Mouse (Mus musculus): ENCODE measurements around the gene Wnt10b. TPM values are rescaled to one million over a fixed set of nuclear protein-coding genes. Genes with fewer than 3 reads are reported as not detected.

Gene Wnt10b
- polyA plus RNA-seq, 1 experiment from 2014 or later, result 0.11 TPM

GRCm38 (mm10) chr15:98807895-98808650, 30.1 kb upstream of the Wnt10b start:
- ATAC-seq (ENCODE audit: low FRiP score, low TSS enrichment) (peak; percentile 33; the same call in 1 of the 2 replicates), DNase-seq (ENCODE audit: low spot score) (peak; percentile 48)
- no peak overlapping the region for H3K27ac ChIP-seq (replicated peaks)
- H3K9me3 ChIP-seq (ENCODE audit: control insufficient read depth, low read length), result no peaks in the 10 kb centered on the region
- 1% methylated on average over 26 of the region's 34 CpGs for WGBS
- peak overlapping the region; percentile 57 for H3K4me2 ChIP-seq (replicated peaks; ENCODE audit: low read depth)
- peak overlapping the region; percentile 24; the same call in 1 of the 2 replicates for H3K9ac ChIP-seq (ENCODE audit: low read length)
- no peak for TF ChIP-seq EP300 (optimal IDR thresholded peaks at IDR 0.05)
- peak; percentile 19; the same call in 1 of the 2 replicates for TF ChIP-seq CTCF (IDR thresholded peaks at IDR 0.05; ENCODE audit: low read depth)
- peaks cover 14% of the 10 kb centered on the region; the same call in 1 of the 2 replicates for H3K27me3 ChIP-seq (ENCODE audit: control insufficient read depth, insufficient read depth, low read length)
- peaks cover 2% of the 10 kb centered on the region; the same call in 1 of the 2 replicates for H3K4me1 ChIP-seq (replicated peaks; ENCODE audit: control insufficient read depth, insufficient read depth)
- H3K4me3 ChIP-seq (ENCODE audit: low read depth, low read length), result peak overlapping the region; percentile 34
- peaks cover 4% of the 10 kb centered on the region for H3K36me3 ChIP-seq (ENCODE audit: control insufficient read depth, insufficient read depth, low read length)

DNA sequence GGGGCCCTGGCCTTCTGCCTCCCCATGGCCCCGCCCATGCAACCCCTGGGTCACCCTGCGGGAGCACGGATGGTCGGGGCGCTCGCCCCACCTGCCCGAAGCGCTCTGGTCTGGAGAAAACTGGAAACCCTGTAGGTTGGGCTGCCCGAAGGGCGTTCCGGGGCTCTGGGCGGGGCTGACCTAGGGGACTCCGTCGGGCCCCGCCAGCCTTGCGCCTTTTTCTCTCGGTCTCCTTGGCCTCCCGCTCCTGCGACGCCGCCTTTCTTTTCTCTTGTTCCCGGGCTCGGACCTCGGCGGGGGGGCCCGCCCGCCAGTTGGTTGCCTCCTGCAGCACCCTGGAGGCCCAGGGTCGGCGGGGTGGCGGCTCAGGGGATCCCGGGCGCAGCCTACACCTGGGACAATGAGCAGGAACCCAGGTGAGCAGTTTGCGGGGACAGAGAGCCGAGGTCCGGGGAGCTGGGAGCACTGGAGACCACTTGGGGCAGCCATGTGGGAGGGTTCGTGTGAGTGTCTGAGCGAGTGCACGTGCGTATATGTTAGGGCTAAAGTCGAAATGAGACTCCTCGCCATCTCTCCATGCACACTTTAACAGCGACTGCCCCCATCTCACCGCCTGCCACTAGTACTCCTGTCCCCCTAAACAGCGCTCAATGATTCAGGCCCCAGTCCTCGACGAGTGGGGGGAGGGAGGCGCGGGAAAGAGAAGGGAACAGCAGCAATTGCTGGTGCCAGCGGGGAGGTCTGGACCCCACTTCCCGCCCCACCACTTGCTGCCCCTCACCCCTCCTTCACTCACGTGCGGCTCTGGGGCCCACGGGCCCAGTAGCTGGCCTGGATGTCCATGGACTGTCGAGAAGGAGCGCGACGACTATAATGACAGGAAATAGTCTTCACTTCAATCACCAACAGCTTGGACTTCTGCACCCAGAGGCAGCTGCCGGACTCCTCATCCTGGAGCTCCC, 29.1 kb upstream of the Wnt10b start:
- DNase-seq (ENCODE audit: low spot score), result peak; percentile 57
- TF ChIP-seq EP300 (optimal IDR thresholded peaks at IDR 0.05), result no peak
- TF ChIP-seq CTCF (IDR thresholded peaks at IDR 0.05; ENCODE audit: low read depth), result no peak
- Histone ChIP-seq H3K4me1 (replicated peaks; ENCODE audit: control insufficient read depth, insufficient read depth) (peaks cover 2% of the 10 kb centered on the region; the same call in 1 of the 2 replicates), H3K4me2 (replicated peaks; ENCODE audit: low read depth) (peak overlapping the region; percentile 57), H3K36me3 (ENCODE audit: control insufficient read depth, insufficient read depth, low read length) (no peaks in the 10 kb centered on the region), H3K4me3 (ENCODE audit: low read depth, low read length) (peak overlapping the region; percentile 34), H3K9ac (ENCODE audit: low read length) (no peak overlapping the region), H3K9me3 (ENCODE audit: control insufficient read depth, low read length) (no peaks in the 10 kb centered on the region), H3K27me3 (ENCODE audit: control insufficient read depth, insufficient read depth, low read length) (peaks cover 16% of the 10 kb centered on the region; the same call in 1 of the 2 replicates), H3K27ac (replicated peaks) (no peak overlapping the region)
- WGBS, result 4% methylated on average over 55 of the region's 58 CpGs
- peak; percentile 33; the same call in 1 of the 2 replicates for ATAC-seq (ENCODE audit: low FRiP score, low TSS enrichment)

DNA sequence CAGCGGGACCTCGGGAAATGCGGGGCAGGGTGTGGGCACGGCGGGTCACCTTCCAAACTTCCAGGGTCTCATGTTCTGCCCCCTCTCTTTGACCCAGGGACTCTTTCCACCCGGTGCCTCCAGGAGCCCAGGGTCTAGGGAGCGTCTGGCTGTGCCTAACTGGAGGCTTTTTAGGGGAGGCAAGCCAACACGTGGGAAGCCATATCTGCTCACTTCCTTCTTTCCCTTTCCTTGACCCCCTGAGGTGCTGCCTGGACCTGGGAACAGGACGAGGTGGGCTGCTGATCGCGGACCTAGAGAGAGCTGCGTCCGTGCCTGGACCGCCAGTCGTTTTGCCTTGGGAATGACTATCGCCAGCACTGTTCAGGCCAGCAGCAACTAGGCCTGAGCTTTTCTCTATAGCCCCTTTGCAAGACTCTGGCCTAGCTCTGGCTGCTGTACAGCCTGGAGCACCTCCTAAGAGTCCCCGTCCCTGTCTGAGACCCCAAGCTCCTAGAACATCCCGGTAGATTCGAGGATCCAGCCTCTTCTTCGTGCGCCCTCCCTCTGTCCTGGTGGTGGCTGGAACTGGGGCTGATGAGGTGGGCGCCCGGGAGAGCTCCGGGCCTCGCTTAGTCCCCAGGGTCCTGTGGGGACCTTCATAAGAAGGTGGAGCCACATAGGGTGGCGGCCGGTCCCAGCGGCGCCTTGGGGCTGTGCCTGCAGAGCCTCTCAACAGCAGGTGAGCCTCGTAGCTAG, 28.3 kb upstream of the Wnt10b start:
- 33% methylated on average over 30 of the region's 30 CpGs for WGBS
- H3K4me3 ChIP-seq (ENCODE audit: low read depth, low read length), result peak overlapping the region; percentile 45
- ATAC-seq (ENCODE audit: low FRiP score, low TSS enrichment), result peak; percentile 3; the same call in 1 of the 2 replicates
- no peak overlapping the region for H3K27ac ChIP-seq (replicated peaks)
- no peak for DNase-seq (ENCODE audit: low spot score)
- H3K9me3 ChIP-seq (ENCODE audit: control insufficient read depth, low read length), result no peaks in the 10 kb centered on the region
- H3K4me2 ChIP-seq (replicated peaks; ENCODE audit: low read depth), result peak overlapping the region; percentile 57
- H3K27me3 ChIP-seq (ENCODE audit: control insufficient read depth, insufficient read depth, low read length), result peaks cover 17% of the 10 kb centered on the region
- no peaks in the 10 kb centered on the region for H3K36me3 ChIP-seq (ENCODE audit: control insufficient read depth, insufficient read depth, low read length)
- no peak for TF ChIP-seq CTCF (IDR thresholded peaks at IDR 0.05; ENCODE audit: low read depth)
- no peak overlapping the region for H3K9ac ChIP-seq (ENCODE audit: low read length)
- H3K4me1 ChIP-seq (replicated peaks; ENCODE audit: control insufficient read depth, insufficient read depth), result peaks cover 2% of the 10 kb centered on the region; the same call in 1 of the 2 replicates

DNA sequence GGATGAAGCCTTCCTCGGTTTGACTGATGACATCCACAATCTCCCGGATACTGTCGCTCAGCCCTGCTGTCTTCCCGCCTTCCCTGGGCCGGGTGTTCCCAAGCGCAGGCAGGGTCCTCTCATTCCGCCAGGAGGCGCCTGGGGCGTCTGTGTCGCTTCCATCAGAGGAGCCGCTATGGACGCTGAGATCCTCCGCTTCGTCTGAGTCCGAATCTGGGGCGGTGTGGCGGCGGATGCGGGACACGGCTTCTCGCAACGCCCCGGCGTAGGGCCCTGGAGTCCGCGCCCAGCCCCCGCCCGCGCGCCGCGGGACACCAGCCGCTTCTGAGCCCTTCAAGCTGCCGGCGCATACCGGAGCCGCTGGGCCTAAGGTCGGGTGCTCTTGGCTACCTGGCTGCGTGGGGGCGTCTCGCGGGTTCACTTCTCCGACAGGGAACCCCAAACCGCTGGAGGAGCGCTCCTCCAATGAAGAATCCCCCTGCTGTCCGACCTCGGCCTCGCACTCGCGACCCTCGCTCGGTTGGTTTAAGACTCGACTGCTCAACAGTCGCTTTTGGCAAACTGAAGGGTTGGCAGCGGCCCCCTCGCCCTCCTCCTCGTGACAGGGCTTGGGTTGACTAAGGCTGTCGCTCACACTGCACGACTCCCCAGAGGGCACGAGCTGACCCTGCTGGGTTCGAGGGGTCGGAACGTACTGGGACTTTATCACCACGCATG, 27.5 kb upstream of the Wnt10b start:
- peak overlapping the region; percentile 52; the same call in 1 of the 2 replicates for H3K9ac ChIP-seq (ENCODE audit: low read length)
- H3K4me1 ChIP-seq (replicated peaks; ENCODE audit: control insufficient read depth, insufficient read depth), result peaks cover 2% of the 10 kb centered on the region; the same call in 1 of the 2 replicates
- H3K9me3 ChIP-seq (ENCODE audit: control insufficient read depth, low read length), result no peaks in the 10 kb centered on the region
- TF ChIP-seq EP300 (optimal IDR thresholded peaks at IDR 0.05), result no peak
- peak; percentile 76 for TF ChIP-seq CTCF (IDR thresholded peaks at IDR 0.05; ENCODE audit: low read depth)
- peak overlapping the region; percentile 45 for H3K4me3 ChIP-seq (ENCODE audit: low read depth, low read length)
- no peak overlapping the region for H3K27ac ChIP-seq (replicated peaks)
- ATAC-seq (ENCODE audit: low FRiP score, low TSS enrichment) (0 out of 2 replicates have a peak, but pooled peaks have one; percentile 43), DNase-seq (ENCODE audit: low spot score) (peak; percentile 78)
- WGBS, result 3% methylated on average over 63 of the region's 64 CpGs
- peak overlapping the region; percentile 79 for H3K4me2 ChIP-seq (replicated peaks; ENCODE audit: low read depth)
- peaks cover 23% of the 10 kb centered on the region for H3K27me3 ChIP-seq (ENCODE audit: control insufficient read depth, insufficient read depth, low read length)
- no peaks in the 10 kb centered on the region for H3K36me3 ChIP-seq (ENCODE audit: control insufficient read depth, insufficient read depth, low read length)

GRCm38 (mm10) chr15:98804054-98804453, 26.1 kb upstream of the Wnt10b start:
- peak; percentile 86 for TF ChIP-seq CTCF (IDR thresholded peaks at IDR 0.05; ENCODE audit: low read depth)
- no peak for TF ChIP-seq EP300 (optimal IDR thresholded peaks at IDR 0.05)
- Histone ChIP-seq H3K4me2 (replicated peaks; ENCODE audit: low read depth) (peak overlapping the region; percentile 31), H3K27me3 (ENCODE audit: control insufficient read depth, insufficient read depth, low read length) (peaks cover 24% of the 10 kb centered on the region), H3K36me3 (ENCODE audit: control insufficient read depth, insufficient read depth, low read length) (no peaks in the 10 kb centered on the region), H3K27ac (replicated peaks) (no peak overlapping the region), H3K9ac (ENCODE audit: low read length) (no peak overlapping the region), H3K4me1 (replicated peaks; ENCODE audit: control insufficient read depth, insufficient read depth) (peaks cover 2% of the 10 kb centered on the region; the same call in 1 of the 2 replicates), H3K9me3 (ENCODE audit: control insufficient read depth, low read length) (no peaks in the 10 kb centered on the region), H3K4me3 (ENCODE audit: low read depth, low read length) (no peak overlapping the region)
- ATAC-seq (ENCODE audit: low FRiP score, low TSS enrichment) (no peak; the same call in 1 of the 2 replicates), DNase-seq (ENCODE audit: low spot score) (peak; percentile 87)
- WGBS, result 0% methylated on average over 32 of the region's 32 CpGs
